Mouse (Mus musculus) megakaryocyte, embryonic 14.5 days (primary cell): Measurements from ENCODE around the gene Krt18.

Experiments
- FLI1 ChIP-seq: IDR thresholded peaks from 2 replicates; pipeline ENCODE4 v1.6.1; 2012; ENCODE audit warnings: low read length, inconsistent platforms, mixed read lengths
- GATA1 ChIP-seq: IDR thresholded peaks from 3 replicates; pipeline ENCODE4 v1.6.1; 2012; ENCODE audit warnings: mixed read lengths, low read length, inconsistent platforms, borderline replicate concordance

- TF ChIP-seq GATA1 (no peak), FLI1 (no peak)
Measured at GRCm38 (mm10) chr15:102065661-102066325, 37.8 kb downstream of the Krt18 start.
